Mouse (Mus musculus): ENCODE data around the gene BC034090. TPM values are rescaled to one million over a fixed set of nuclear protein-coding genes. Genes with fewer than 3 reads are reported as not detected.
"Not testable (repeated sequence)": the region's sequence is repeated elsewhere in the genome, so short reads cannot be mapped to it uniquely, and the experiment has no call there.

The BC034090 gene
- polyA plus RNA-seq, 1 experiment from 2014 or later, result 3.4 TPM

- H3K4me1 ChIP-seq (ENCODE audit: control insufficient read depth, insufficient read depth, low read length), result no peaks in the 10 kb centered on the region
- no peak overlapping the region for H3K4me2 ChIP-seq (ENCODE audit: low read length)
- H3K9me3 ChIP-seq (ENCODE audit: control insufficient read depth, low read length), result no peaks in the 10 kb centered on the region
- H3K4me3 ChIP-seq (replicated peaks; ENCODE audit: low read depth, low read length), result no peak overlapping the region
- H3K9ac ChIP-seq (replicated peaks; ENCODE audit: low read length), result no peak overlapping the region
- DNase-seq, result no peak
- 91% methylated on average over 2 of the region's 2 CpGs for WGBS
- no peak for ATAC-seq (ENCODE audit: low FRiP score, low TSS enrichment)
- no peak overlapping the region for H3K27ac ChIP-seq (replicated peaks; ENCODE audit: low read depth, low read length)
- no peaks in the 10 kb centered on the region for H3K27me3 ChIP-seq (ENCODE audit: control insufficient read depth, insufficient read depth, low read length)
- peaks cover 58% of the 10 kb centered on the region for H3K36me3 ChIP-seq (ENCODE audit: control insufficient read depth, insufficient read depth, low read length)
Observed at GRCm38 (mm10) chr1:155178192-155178924, 65.9 kb downstream of the BC034090 start.

- H3K9ac ChIP-seq (replicated peaks; ENCODE audit: low read length), result no peak overlapping the region
- no peaks in the 10 kb centered on the region for H3K4me1 ChIP-seq (ENCODE audit: control insufficient read depth, insufficient read depth, low read length)
- DNase-seq, result no peak
- H3K4me3 ChIP-seq (replicated peaks; ENCODE audit: low read depth, low read length), result no peak overlapping the region
- H3K27me3 ChIP-seq (ENCODE audit: control insufficient read depth, insufficient read depth, low read length), result no peaks in the 10 kb centered on the region
- WGBS, result 92% methylated on average over 1 of the region's 1 CpGs
- no peak overlapping the region for H3K4me2 ChIP-seq (ENCODE audit: low read length)
- H3K36me3 ChIP-seq (ENCODE audit: control insufficient read depth, insufficient read depth, low read length), result peaks cover 37% of the 10 kb centered on the region
- H3K27ac ChIP-seq (replicated peaks; ENCODE audit: low read depth, low read length), result no peak overlapping the region
- no peak for ATAC-seq (ENCODE audit: low FRiP score, low TSS enrichment)
- no peaks in the 10 kb centered on the region for H3K9me3 ChIP-seq (ENCODE audit: control insufficient read depth, low read length)
Observed at GRCm38 (mm10) chr1:155174424-155174823, 69.8 kb downstream of the BC034090 start.

- not testable (repeated sequence) for H3K4me3 ChIP-seq (replicated peaks; ENCODE audit: low read depth, low read length); DNase-seq; H3K27me3 ChIP-seq (ENCODE audit: control insufficient read depth, insufficient read depth, low read length); H3K9ac ChIP-seq (replicated peaks; ENCODE audit: low read length); H3K4me2 ChIP-seq (ENCODE audit: low read length); H3K27ac ChIP-seq (replicated peaks; ENCODE audit: low read depth, low read length); H3K4me1 ChIP-seq (ENCODE audit: control insufficient read depth, insufficient read depth, low read length); H3K9me3 ChIP-seq (ENCODE audit: control insufficient read depth, low read length); ATAC-seq (ENCODE audit: low FRiP score, low TSS enrichment)
- 96% methylated on average over 1 of the region's 1 CpGs for WGBS
- peaks cover 29% of the 10 kb centered on the region for H3K36me3 ChIP-seq (ENCODE audit: control insufficient read depth, insufficient read depth, low read length)
Observed at GRCm38 (mm10) chr1:155173644-155174016, 70.6 kb downstream of the BC034090 start.

- H3K9ac ChIP-seq (replicated peaks; ENCODE audit: low read length), result no peak overlapping the region
- 92% methylated on average over 3 of the region's 3 CpGs for WGBS
- no peak overlapping the region for H3K27ac ChIP-seq (replicated peaks; ENCODE audit: low read depth, low read length)
- ATAC-seq (ENCODE audit: low FRiP score, low TSS enrichment), result no peak
- H3K36me3 ChIP-seq (ENCODE audit: control insufficient read depth, insufficient read depth, low read length), result peaks cover 24% of the 10 kb centered on the region
- no peak for DNase-seq
- H3K27me3 ChIP-seq (ENCODE audit: control insufficient read depth, insufficient read depth, low read length), result no peaks in the 10 kb centered on the region
- no peaks in the 10 kb centered on the region for H3K9me3 ChIP-seq (ENCODE audit: control insufficient read depth, low read length)
- H3K4me1 ChIP-seq (ENCODE audit: control insufficient read depth, insufficient read depth, low read length), result no peaks in the 10 kb centered on the region
- no peak overlapping the region for H3K4me3 ChIP-seq (replicated peaks; ENCODE audit: low read depth, low read length)
- no peak overlapping the region for H3K4me2 ChIP-seq (ENCODE audit: low read length)
Observed at GRCm38 (mm10) chr1:155172895-155173643, 71.2 kb downstream of the BC034090 start.

GRCm38 (mm10) chr1:155169935-155170334 lies 74.3 kb downstream of the BC034090 start:
- no peak overlapping the region for H3K9ac ChIP-seq (replicated peaks; ENCODE audit: low read length)
- no peak overlapping the region for H3K27ac ChIP-seq (replicated peaks; ENCODE audit: low read depth, low read length)
- ATAC-seq (ENCODE audit: low FRiP score, low TSS enrichment) (no peak), DNase-seq (no peak)
- no peak overlapping the region for H3K4me2 ChIP-seq (ENCODE audit: low read length)
- H3K9me3 ChIP-seq (ENCODE audit: control insufficient read depth, low read length), result no peaks in the 10 kb centered on the region
- H3K36me3 ChIP-seq (ENCODE audit: control insufficient read depth, insufficient read depth, low read length), result 0 out of 2 replicates have a peak, but pooled peaks cover under 1% of the 10 kb centered on the region
- H3K4me1 ChIP-seq (ENCODE audit: control insufficient read depth, insufficient read depth, low read length), result no peaks in the 10 kb centered on the region
- no peak overlapping the region for H3K4me3 ChIP-seq (replicated peaks; ENCODE audit: low read depth, low read length)
- H3K27me3 ChIP-seq (ENCODE audit: control insufficient read depth, insufficient read depth, low read length), result no peaks in the 10 kb centered on the region

- H3K9ac ChIP-seq (replicated peaks; ENCODE audit: low read length), result no peak overlapping the region
- no peak for ATAC-seq (ENCODE audit: low FRiP score, low TSS enrichment)
- H3K4me1 ChIP-seq (ENCODE audit: control insufficient read depth, insufficient read depth, low read length), result no peaks in the 10 kb centered on the region
- H3K36me3 ChIP-seq (ENCODE audit: control insufficient read depth, insufficient read depth, low read length), result no peaks in the 10 kb centered on the region
- no peak for DNase-seq
- no peaks in the 10 kb centered on the region for H3K9me3 ChIP-seq (ENCODE audit: control insufficient read depth, low read length)
- H3K27me3 ChIP-seq (ENCODE audit: control insufficient read depth, insufficient read depth, low read length), result no peaks in the 10 kb centered on the region
- no peak overlapping the region for H3K4me3 ChIP-seq (replicated peaks; ENCODE audit: low read depth, low read length)
- H3K4me2 ChIP-seq (ENCODE audit: low read length), result no peak overlapping the region
- H3K27ac ChIP-seq (replicated peaks; ENCODE audit: low read depth, low read length), result no peak overlapping the region
- 92% methylated on average over 3 of the region's 3 CpGs for WGBS
Observed at GRCm38 (mm10) chr1:155167453-155167852, 76.8 kb downstream of the BC034090 start.

Other genes starting within 250 kb of the BC034090 start
- gene Ier5, start 144.8 kb downstream of the BC034090 start, polyA plus RNA-seq (2014; fragmentation: Nextera tagmentation; extraction: Ambion mirVana), result 13.4 TPM in 2 replicates
- 0.47 and 1.1 TPM in 2 replicates for gene Mr1, start 97.6 kb downstream of the BC034090 start, polyA plus RNA-seq (2014; fragmentation: Nextera tagmentation; extraction: Ambion mirVana)
- 121 and 124 TPM in 2 replicates for gene Stx6, start 85.7 kb downstream of the BC034090 start, polyA plus RNA-seq (2014; fragmentation: Nextera tagmentation; extraction: Ambion mirVana)
- 61.3 and 83.0 TPM in 2 replicates for gene Xpr1, start 173.0 kb upstream of the BC034090 start, polyA plus RNA-seq (2014; fragmentation: Nextera tagmentation; extraction: Ambion mirVana)